Mouse (Mus musculus) hindbrain, postnatal 0 days (tissue): ENCODE measurements around the gene Fasn. TPM values are rescaled to one million over a fixed set of nuclear protein-coding genes. Genes with fewer than 3 reads are reported as not detected.

Experiments
- ATAC-seq: fragments of 200-750 bp; cut with Nextera tagmentation; 2 replicates; pipeline ENCODE4 v1.8.0; 2017; ENCODE audit warnings: mild to moderate bottlenecking, moderate TSS enrichment, moderate library complexity
- DNase-seq: peaks from one replicate; pipeline ENCODE4 v3.0.0-alpha.2; 2015; ENCODE audit warnings: low spot score
- H3K27ac ChIP-seq: fragments of 300-500 bp; sonication (generic); 2 replicates; pipeline ENCODE4 v1.5.1; 2014; ENCODE audit warnings: mild to moderate bottlenecking
- H3K27me3 ChIP-seq: fragments of 300-500 bp; sonication (generic); 2 replicates; pipeline ENCODE4 v1.6.1; 2014; ENCODE audit warnings: low read length, mixed read lengths; ENCODE audit not compliant: insufficient read depth
- H3K36me3 ChIP-seq: fragments of 300-500 bp; sonication (generic); 2 replicates; pipeline ENCODE4 v1.6.1; 2014; ENCODE audit warnings: low read length, mixed read lengths; ENCODE audit not compliant: insufficient read depth
- H3K4me1 ChIP-seq: fragments of 300-500 bp; sonication (generic); 2 replicates; pipeline ENCODE4 v1.6.1; 2014; ENCODE audit warnings: antibody characterized with exemption, low read length, mixed read lengths; ENCODE audit not compliant: insufficient read depth
- H3K4me2 ChIP-seq: fragments of 300-500 bp; sonication (generic); 2 replicates; pipeline ENCODE4 v1.6.1; 2014; ENCODE audit warnings: low read depth, mild to moderate bottlenecking, low read length, moderate library complexity, mixed read lengths
- H3K4me3 ChIP-seq: fragments of 300-500 bp; sonication (generic); 2 replicates; pipeline ENCODE4 v1.5.1; 2014; ENCODE audit warnings: low read length
- H3K9ac ChIP-seq: fragments of 300-500 bp; sonication (generic); replicated peaks from 2 replicates; pipeline ENCODE4 v1.6.1; 2014; ENCODE audit warnings: mild to moderate bottlenecking, low read length, moderate library complexity, mixed read lengths
- H3K9me3 ChIP-seq: fragments of 300-500 bp; sonication (generic); 2 replicates; pipeline ENCODE4 v1.6.1; 2016; ENCODE audit warnings: low read length, mixed read lengths
- CTCF ChIP-seq: IDR thresholded peaks from 2 replicates; pipeline ENCODE4 v1.5.1; 2016; ENCODE audit warnings: antibody characterized with exemption, control low read depth, low read depth
- WGBS: fragments of 180-500 bp; shearing (Covaris S2); extraction: QIAGEN DNeasy Blood & Tissue Kit; methylation state at CpG from one replicate; pipeline ENCODE4 v1.1.7; 2014; 5-methylcytosine and 5-hydroxymethylcytosine counted together
- polyA plus RNA-seq: library from polyadenylated mRNA; unstranded; fragments of >200 nt; fragmentation: Nextera tagmentation; extraction: Ambion mirVana; gene quantifications from 2 replicates; pipeline ENCODE4 v1.2.1, GENCODE M21; 2015
- total RNA-seq: library from RNA; depleted of rRNA; stranded (reverse); fragments of >200 nt; gene quantifications from 2 replicates; pipeline ENCODE4 v1.2.3, GENCODE M21; 2014

The Fasn gene
- total and polyA plus RNA-seq, 2 experiments from 2014 or later = 54.4 to 499 TPM

DNA sequence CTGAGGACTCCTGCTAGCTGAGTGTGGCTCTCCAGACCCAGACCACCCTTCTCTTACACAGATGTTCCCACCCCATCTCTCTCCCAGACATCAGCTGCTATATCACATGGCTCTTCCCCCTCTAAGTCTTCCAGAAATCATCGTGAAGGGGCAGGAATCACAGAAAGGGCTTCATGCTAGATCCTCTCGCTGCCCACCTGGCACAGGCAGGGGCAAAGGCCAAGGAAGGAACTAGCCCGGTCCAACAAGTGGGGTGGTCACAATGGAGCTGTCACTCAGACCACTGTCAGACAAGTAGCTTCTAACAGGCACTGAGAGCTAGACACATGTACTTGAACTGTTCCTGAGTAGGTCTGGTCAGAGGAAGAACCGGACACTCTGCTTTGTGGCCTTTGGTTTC lies 4.1 kb upstream of the Fasn start:
- no peak overlapping the region for H3K4me3 ChIP-seq
- no peak for TF ChIP-seq CTCF
- ATAC-seq (no peak), DNase-seq (no peak)
- 77% methylated on average over 4 of the region's 4 CpGs for WGBS
- H3K4me2 ChIP-seq = no peak overlapping the region
- no peaks in the 10 kb centered on the region for H3K27me3 ChIP-seq
- peaks cover 9% of the 10 kb centered on the region for H3K4me1 ChIP-seq
- no peak overlapping the region for H3K9ac ChIP-seq
- H3K9me3 ChIP-seq = no peaks in the 10 kb centered on the region
- H3K27ac ChIP-seq = no peak overlapping the region
- 0 out of 2 replicates have a peak, but pooled peaks cover 4% of the 10 kb centered on the region for H3K36me3 ChIP-seq

DNA sequence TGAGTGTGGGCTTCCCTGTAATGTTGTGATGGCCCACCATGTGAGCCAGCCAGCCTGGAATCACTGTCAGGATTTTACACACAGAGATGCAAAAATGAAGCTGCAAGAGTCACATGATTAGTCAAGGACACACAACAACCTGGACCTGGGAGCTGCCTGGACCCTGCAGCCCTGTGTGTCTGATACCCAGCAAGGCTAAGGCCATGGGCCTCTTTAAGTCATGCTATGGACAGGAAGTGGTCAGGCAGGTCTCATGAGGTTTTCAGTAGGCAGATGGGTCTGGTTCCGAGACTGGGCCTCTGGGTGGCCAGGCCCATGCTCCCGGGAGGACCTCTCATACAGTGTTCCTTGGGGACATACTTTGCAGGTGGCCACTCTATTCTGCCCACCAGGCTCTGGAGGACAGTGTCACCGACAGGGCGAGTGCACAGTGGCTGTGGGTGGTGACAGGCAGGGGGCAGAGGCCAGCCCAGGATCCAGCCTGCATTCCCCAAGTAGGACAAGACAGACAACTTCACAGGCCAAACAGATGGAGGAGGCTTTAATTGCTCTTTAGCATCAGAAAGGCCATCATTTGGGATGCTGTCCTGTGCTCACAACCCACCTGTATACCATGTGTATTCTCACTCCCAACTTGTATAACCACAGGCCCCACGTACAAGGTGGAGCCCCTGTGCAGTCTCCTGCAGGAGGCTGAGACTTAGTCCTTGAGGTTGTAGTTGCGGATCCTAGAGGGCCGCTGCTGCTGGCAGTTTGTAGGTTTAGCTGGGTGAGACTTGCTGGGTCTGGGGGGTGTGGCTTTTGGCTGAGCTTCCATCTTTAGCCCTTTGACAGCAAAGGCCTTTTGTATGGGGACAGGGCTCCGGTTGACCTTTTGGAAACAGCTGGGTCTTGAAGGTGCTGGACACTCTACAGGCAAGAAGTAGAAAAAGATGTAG lies 1.9 kb upstream of the Fasn start:
- DNase-seq = no peak
- Histone ChIP-seq H3K36me3 (0 out of 2 replicates have a peak, but pooled peaks cover 7% of the 10 kb centered on the region), H3K9me3 (no peaks in the 10 kb centered on the region), H3K4me2 (no peak overlapping the region), H3K4me1 (peaks cover 24% of the 10 kb centered on the region), H3K27ac (peak overlapping the region; percentile 100), H3K9ac (0 out of 2 replicates have a peak overlapping the region, but pooled peaks have one; percentile 95), H3K4me3 (no peak overlapping the region), H3K27me3 (no peaks in the 10 kb centered on the region)
- 75% methylated on average over 8 of the region's 8 CpGs for WGBS
- no peak for TF ChIP-seq CTCF
- ATAC-seq = no peak

DNA sequence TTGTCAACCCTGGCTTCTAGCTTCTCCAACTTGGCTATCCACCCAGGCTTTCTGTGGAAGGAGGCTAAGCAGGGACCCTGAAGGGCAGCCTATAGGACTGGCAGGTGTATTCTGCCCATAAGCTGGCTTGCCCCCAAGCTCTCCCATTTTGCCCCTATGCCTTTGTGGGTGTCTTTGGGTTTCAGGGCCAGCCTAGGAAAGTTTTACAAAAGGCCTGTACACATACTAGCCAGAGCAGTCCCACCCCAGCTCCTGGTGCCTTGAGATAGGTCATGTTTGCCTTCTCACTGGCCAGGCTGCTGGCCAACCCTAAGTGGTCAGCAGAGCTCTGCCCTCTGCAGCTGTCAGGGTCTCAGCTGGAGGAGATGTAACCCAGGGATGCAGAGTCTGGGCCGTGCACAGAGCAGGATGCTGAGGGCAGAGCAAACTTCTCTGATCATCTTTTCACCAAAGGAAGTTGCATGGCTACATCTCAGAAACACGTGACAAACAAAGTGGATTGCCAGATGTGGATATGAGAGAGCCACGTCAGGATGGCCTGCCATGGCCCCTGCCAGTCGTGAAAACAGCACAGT lies 1.0 kb upstream of the Fasn start:
- WGBS = 37% methylated on average over 4 of the region's 4 CpGs
- DNase-seq = no peak
- ATAC-seq = no peak
- peaks cover 15% of the 10 kb centered on the region; the same call in 1 of the 2 replicates for H3K36me3 ChIP-seq
- peak overlapping the region; percentile 95 for H3K9ac ChIP-seq
- no peaks in the 10 kb centered on the region for H3K9me3 ChIP-seq
- peak overlapping the region; percentile 91 for H3K4me3 ChIP-seq
- peak overlapping the region; percentile 100 for H3K27ac ChIP-seq
- TF ChIP-seq CTCF = no peak
- H3K4me2 ChIP-seq = peak overlapping the region; percentile 93
- peaks cover 27% of the 10 kb centered on the region for H3K4me1 ChIP-seq
- H3K27me3 ChIP-seq = no peaks in the 10 kb centered on the region

DNA sequence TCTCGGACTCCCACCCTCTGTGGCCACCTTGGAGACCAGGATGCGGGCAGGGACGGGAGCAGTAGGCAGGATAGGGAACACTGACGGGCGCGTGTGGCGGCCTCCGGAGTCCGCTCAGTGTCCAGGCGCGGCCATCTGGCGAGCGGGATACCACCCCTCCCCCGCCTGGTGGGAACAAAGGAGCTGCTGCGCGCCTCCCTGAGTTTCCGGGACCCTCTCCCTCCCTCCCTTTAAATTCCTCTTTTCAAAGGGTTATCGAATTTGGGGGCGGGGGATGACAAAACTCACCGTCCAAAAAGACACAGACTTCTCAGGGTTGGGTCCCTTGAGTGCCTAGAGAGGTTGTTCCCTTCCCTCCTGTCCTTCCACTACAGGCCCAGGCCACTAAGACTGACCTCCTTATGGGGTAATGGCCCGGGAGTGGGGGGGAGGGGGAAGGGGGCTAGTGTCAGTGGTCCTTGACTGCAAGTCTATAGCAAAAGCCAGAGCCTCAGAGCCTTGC lies 491 bp upstream of the Fasn start:
- H3K4me1 ChIP-seq = peaks cover 27% of the 10 kb centered on the region
- peak overlapping the region; percentile 93 for H3K4me2 ChIP-seq
- peak overlapping the region; percentile 100 for H3K27ac ChIP-seq
- H3K9me3 ChIP-seq = no peaks in the 10 kb centered on the region
- no peak for TF ChIP-seq CTCF
- H3K27me3 ChIP-seq = no peaks in the 10 kb centered on the region
- under 1% methylated on average over 21 of the region's 21 CpGs for WGBS
- DNase-seq (no peak), ATAC-seq (peak; percentile 21)
- peak overlapping the region; percentile 91 for H3K4me3 ChIP-seq
- peak overlapping the region; percentile 95 for H3K9ac ChIP-seq
- H3K36me3 ChIP-seq = peaks cover 17% of the 10 kb centered on the region

DNA sequence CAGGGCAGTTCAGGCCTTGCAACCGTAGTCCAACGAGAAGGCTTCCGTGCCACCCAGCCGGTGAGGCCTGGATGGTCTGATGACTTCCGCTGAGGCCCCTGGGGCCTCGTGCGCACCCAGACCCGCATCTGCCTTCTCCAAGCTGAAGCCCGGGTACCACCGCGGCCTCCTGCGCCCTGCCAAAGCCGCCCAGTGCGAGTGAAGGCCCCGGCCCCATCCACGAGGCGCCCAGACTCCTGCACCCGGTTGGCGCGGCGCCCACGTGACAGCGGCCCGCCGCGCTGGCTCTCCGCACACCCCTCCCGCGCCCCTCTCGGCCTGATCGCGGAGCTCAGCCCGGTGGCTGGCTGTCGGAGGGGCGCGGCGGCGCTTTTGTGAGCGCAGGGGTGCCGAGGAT lies 798 bp downstream of the Fasn start:
- no peak for TF ChIP-seq CTCF
- ATAC-seq (peak; percentile 18; the same call in 1 of the 2 replicates), DNase-seq (peak; percentile 81)
- WGBS = under 1% methylated on average over 31 of the region's 40 CpGs
- Histone ChIP-seq H3K4me1 (peaks cover 27% of the 10 kb centered on the region), H3K4me2 (peak overlapping the region; percentile 93), H3K36me3 (peaks cover 30% of the 10 kb centered on the region), H3K9ac (peak overlapping the region; percentile 95), H3K9me3 (no peaks in the 10 kb centered on the region), H3K4me3 (peak overlapping the region; percentile 91), H3K27me3 (no peaks in the 10 kb centered on the region), H3K27ac (peak overlapping the region; percentile 100)

DNA sequence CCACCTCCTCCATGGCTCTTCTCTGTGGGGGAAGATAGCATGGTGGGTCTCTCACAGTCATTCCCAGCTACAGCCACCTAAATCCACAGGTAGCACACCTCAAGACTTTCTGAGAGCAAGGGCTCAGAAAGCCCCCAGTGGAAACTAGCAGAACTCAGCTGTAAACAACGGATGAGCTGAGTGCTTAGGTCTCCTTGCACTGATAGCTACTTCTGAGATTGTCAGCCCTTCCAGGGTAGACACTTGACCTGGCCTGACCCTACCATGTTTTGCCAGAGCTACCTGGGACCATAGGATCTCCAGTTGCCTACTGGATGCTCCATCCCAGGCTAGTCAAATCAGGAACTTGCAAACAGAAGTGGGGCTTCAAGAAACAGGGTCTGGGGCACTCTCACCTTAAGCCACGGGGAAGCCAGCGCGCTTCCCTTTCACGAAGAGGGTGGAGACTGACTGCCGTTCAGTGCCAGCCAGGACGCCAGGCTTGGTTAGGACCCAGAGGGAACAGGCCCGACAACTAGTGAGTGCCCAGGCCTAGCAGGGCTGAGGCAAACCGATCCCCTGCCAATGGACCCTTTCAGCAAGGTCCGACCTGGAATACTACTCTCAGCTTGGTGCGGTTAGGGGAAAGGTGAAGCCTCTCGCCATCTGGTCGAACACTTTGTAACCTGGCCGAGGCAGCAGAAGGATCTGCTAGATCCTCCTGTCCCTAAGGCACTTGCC lies 1.4 kb downstream of the Fasn start:
- peaks cover 35% of the 10 kb centered on the region for H3K36me3 ChIP-seq
- peak overlapping the region; percentile 91 for H3K4me3 ChIP-seq
- peak overlapping the region; percentile 100 for H3K27ac ChIP-seq
- DNase-seq (peak; percentile 33), ATAC-seq (no peak)
- H3K27me3 ChIP-seq = no peaks in the 10 kb centered on the region
- H3K9ac ChIP-seq = peak overlapping the region; percentile 95
- peaks cover 27% of the 10 kb centered on the region for H3K4me1 ChIP-seq
- 0 out of 2 replicates have a peak, but pooled peaks have one; percentile 3 for TF ChIP-seq CTCF
- no peaks in the 10 kb centered on the region for H3K9me3 ChIP-seq
- peak overlapping the region; percentile 93 for H3K4me2 ChIP-seq
- 2% methylated on average over 14 of the region's 14 CpGs for WGBS
